Mouse (Mus musculus): ENCODE results near the gene Cpsf2.

Cpsf2 gene

GRCm38 (mm10) chr12:101980266-101980665 is 4.5 kb downstream of the Cpsf2 start:
- DNase-seq (ENCODE audit: low read depth): no peak

DNA sequence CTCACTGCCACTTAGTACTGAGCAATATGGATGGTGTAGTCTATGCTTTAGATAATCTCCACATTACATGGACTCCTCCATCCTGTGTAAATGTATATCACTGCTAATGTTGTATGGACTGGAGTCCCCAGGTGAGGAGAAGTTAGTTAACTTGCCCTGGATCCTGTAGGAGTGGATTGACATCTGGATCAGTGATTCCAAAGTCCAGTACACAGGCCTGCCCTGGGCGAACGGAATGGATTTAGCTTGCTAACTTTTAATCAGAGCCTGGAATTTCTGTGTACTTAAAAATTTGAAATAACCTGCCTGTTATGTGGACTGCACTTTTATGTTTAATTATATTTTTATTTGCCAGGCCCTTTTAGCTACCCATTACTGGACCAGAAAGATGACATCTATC is 5.8 kb downstream of the Cpsf2 start:
- DNase-seq (ENCODE audit: low read depth): no peak

- no peak for DNase-seq (ENCODE audit: low read depth)
These were observed 7.2 kb downstream of the Cpsf2 start for GRCm38 (mm10) chr12:101982977-101983376.

DNA sequence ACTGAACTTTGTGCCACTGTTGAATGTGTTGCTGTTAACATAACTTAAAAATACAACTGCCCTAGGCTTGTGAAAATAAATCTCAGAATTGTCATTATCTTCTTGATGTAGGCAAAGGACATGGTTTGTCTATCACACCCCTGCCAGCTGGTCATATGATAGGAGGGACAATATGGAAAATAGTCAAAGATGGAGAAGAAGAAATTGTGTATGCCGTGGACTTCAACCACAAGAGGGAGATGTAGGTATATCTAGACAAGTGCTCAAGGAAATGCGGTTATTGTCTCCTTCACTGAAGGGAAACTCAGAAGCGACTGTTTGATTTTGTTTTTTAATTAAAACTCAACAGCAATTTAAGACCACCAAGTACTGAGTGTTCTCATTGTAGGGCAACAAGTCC is 9.3 kb downstream of the Cpsf2 start:
- no peak for DNase-seq (ENCODE audit: low read depth)

GRCm38 (mm10) chr12:101987659-101988058 is 11.9 kb downstream of the Cpsf2 start:
- DNase-seq (ENCODE audit: low read depth): no peak

GRCm38 (mm10) chr12:101994576-101995467 is 19.0 kb downstream of the Cpsf2 start:
- DNase-seq (ENCODE audit: low read depth): no peak

GRCm38 (mm10) chr12:101998929-101999328 is 23.1 kb downstream of the Cpsf2 start:
- no peak for DNase-seq (ENCODE audit: low read depth)

- no peak for DNase-seq (ENCODE audit: low read depth)
These were observed 25.0 kb downstream of the Cpsf2 start for GRCm38 (mm10) chr12:102000785-102001184.

GRCm38 (mm10) chr12:102008111-102008977 is 32.6 kb downstream of the Cpsf2 start:
- no peak for DNase-seq (ENCODE audit: low read depth)

DNA sequence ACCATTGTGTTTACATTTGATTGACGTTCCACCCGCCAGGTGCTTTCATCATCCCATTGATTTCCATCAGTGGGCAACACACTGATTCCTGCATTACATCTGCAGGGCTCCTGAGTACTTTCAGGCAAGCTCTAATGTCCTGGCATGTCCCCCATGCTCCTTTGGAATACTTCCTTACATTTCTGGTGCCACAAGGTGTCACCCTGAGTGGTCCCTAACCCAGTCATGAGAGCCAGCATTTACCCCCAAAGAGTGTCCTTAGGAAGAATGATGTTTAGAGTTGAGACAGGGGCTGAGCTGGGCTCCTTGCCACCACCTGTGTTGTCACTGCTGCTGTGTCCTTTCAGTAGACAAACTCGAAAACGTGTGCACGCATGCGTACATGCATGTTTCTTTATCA is 33.8 kb downstream of the Cpsf2 start:
- no peak for DNase-seq (ENCODE audit: low read depth)

- DNase-seq (ENCODE audit: low read depth): no peak
These were observed 38.6 kb downstream of the Cpsf2 start for GRCm38 (mm10) chr12:102014411-102014810.

DNA sequence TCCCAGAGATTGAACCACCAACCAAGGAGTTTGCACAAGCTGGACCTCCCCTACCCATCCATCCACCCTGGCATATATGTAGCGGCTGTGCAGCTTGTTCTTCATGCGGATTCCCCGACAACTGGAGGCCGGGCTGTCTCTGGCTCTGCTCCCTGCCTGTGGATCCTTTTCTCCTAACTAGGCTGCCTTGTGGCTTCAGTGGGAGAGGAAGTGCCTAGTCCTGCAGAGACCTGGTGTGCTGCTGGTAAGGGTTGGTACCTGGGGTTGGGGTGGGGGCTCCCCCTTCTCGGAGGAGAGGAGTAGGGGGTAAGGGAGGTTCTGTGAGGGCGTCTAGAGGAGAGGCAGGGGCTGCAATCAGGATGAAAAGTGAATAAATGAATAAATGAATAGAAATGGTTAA is 39.3 kb downstream of the Cpsf2 start:
- no peak for DNase-seq (ENCODE audit: low read depth)

- DNase-seq (ENCODE audit: low read depth): no peak
These were observed 46.1 kb downstream of the Cpsf2 start for GRCm38 (mm10) chr12:102021923-102022322.

GRCm38 (mm10) chr12:102029184-102029583 is 53.4 kb downstream of the Cpsf2 start:
- no peak for DNase-seq (ENCODE audit: low read depth)

GRCm38 (mm10) chr12:102029892-102030446 is 54.2 kb downstream of the Cpsf2 start:
- no peak for DNase-seq (ENCODE audit: low read depth)

- DNase-seq (ENCODE audit: low read depth): no peak
These were observed 59.1 kb downstream of the Cpsf2 start for GRCm38 (mm10) chr12:102034934-102035333.

GRCm38 (mm10) chr12:102039861-102040260 is 64.1 kb downstream of the Cpsf2 start:
- no peak for DNase-seq (ENCODE audit: low read depth)

DNA sequence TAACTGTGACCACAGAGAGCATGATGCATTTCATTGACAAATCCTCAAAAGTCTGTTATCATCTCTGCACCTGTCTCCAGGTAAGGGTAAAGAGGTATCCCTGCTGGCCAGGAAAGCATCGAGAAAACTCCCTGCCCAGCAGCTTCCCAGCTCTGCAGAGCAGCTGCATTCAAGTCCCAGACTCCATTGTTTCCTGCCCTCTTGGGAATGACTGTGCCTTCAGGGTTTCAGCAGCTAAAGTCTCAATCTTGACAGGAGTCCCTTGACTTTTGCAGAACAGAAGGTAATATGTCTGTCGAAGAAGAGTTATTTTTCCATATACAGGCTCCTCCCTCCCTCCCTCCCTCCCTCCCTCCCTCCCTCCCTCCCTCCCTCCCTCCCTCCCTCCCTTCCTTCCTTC is 65.9 kb downstream of the Cpsf2 start:
- no peak for DNase-seq (ENCODE audit: low read depth)

GRCm38 (mm10) chr12:102042247-102042646 is 66.5 kb downstream of the Cpsf2 start:
- no peak for DNase-seq (ENCODE audit: low read depth)

DNA sequence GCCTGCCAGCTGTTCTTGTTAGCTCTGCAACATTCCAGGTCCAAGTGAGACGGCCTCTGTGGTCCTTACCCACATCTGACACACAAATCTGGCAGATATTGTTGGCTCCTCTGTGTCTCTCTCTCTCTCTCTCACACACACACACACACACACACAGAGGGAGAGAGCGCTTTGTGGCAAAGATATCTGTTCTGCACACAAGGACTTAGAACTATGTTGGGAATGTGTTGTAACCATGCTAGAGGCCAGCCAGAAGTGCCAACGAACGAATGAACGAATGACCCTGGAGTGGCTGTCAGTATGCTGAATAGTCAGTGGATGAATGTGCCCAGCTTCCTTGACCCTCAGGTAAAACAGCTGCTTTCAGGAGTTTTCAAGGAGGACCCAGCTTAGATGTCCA is 68.1 kb downstream of the Cpsf2 start:
- DNase-seq (ENCODE audit: low read depth): no peak

- no peak for DNase-seq (ENCODE audit: low read depth)
These were observed 78.4 kb downstream of the Cpsf2 start for GRCm38 (mm10) chr12:102054155-102054554.

DNA sequence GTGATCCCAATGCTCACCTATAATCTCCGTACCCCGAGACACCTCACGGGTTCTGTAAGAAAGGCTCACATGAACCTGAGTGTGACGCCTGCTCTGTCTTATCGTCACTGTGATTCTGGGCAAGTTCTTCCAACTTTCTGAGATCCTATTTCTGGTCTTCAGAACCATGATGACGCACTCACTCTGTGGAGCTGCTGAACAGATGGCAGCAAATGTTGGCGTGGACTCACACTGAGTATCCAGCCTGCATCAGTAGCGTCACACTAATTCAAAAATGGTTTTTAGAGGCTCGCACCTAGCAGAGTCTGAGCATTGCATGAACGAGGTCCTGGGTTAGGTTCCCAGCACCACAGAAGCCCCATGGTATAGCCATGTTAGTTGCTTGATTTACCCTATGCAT is 80.0 kb downstream of the Cpsf2 start:
- DNase-seq (ENCODE audit: low read depth): no peak

All from fibroblast of lung, adult 2 months (primary cell).